Mouse (Mus musculus): ENCODE results near the gene Aarsd1.
"Not testable (repeated sequence)": the region's sequence is repeated elsewhere in the genome, so short reads cannot be mapped to it uniquely, and the experiment has no call there.

GRCm38 (mm10) chr11:101438006-101438405, 20.6 kb upstream of the Aarsd1 start:
- not testable (repeated sequence) for TF ChIP-seq CTCF (IDR thresholded peaks at IDR 0.05; ENCODE audit: extremely low read depth, insufficient read length, insufficient replicate concordance, low read depth, low read length); POLR2A (IDR thresholded peaks at IDR 0.05; ENCODE audit: low read depth, low read length)
